Mouse (Mus musculus) cerebellum, postnatal 25 days (tissue): ENCODE results near the gene Sipa1l3.

Experiments used
- DNase-seq, 2 experiments: peaks; one replicate each; pipeline ENCODE4 v3.0.0; 2021; ENCODE audit warnings: mixed read lengths in 2 of 2

Gene Sipa1l3

GRCm38 (mm10) chr7:29505337-29506318 is 12.8 kb downstream of the Sipa1l3 start:
- peak; percentile 64 to 77 for DNase-seq

- no peak for DNase-seq
Observed at GRCm38 (mm10) chr7:29504683-29505290, 13.7 kb downstream of the Sipa1l3 start.

GRCm38 (mm10) chr7:29503616-29504015 is 14.8 kb downstream of the Sipa1l3 start:
- DNase-seq, result peak in 1 of 2 experiments; percentile 23

- DNase-seq, result peak; percentile 63 to 76
Observed at GRCm38 (mm10) chr7:29501214-29501613, 17.2 kb downstream of the Sipa1l3 start.

GRCm38 (mm10) chr7:29499071-29499470 is 19.4 kb downstream of the Sipa1l3 start:
- DNase-seq, result no peak

- peak in 1 of 2 experiments; percentile 58 for DNase-seq
Observed at GRCm38 (mm10) chr7:29496953-29497590, 21.4 kb downstream of the Sipa1l3 start.

GRCm38 (mm10) chr7:29496332-29496731 is 22.1 kb downstream of the Sipa1l3 start:
- no peak for DNase-seq

GRCm38 (mm10) chr7:29495880-29496279 is 22.6 kb downstream of the Sipa1l3 start:
- no peak for DNase-seq

- DNase-seq, result no peak
Observed at GRCm38 (mm10) chr7:29494854-29495253, 23.6 kb downstream of the Sipa1l3 start.

- no peak for DNase-seq
Observed at GRCm38 (mm10) chr7:29494015-29494414, 24.4 kb downstream of the Sipa1l3 start.

GRCm38 (mm10) chr7:29492992-29493391 is 25.4 kb downstream of the Sipa1l3 start:
- DNase-seq, result no peak

GRCm38 (mm10) chr7:29491861-29492260 is 26.6 kb downstream of the Sipa1l3 start:
- DNase-seq, result no peak

GRCm38 (mm10) chr7:29491471-29491755 is 27.0 kb downstream of the Sipa1l3 start:
- no peak for DNase-seq

GRCm38 (mm10) chr7:29490704-29491470 is 27.6 kb downstream of the Sipa1l3 start:
- DNase-seq, result peak; percentile 61 to 73

- no peak for DNase-seq
Observed at GRCm38 (mm10) chr7:29489851-29490250, 28.6 kb downstream of the Sipa1l3 start.

- DNase-seq, result no peak
Observed at GRCm38 (mm10) chr7:29489364-29489763, 29.1 kb downstream of the Sipa1l3 start.

GRCm38 (mm10) chr7:29486753-29487152 is 31.7 kb downstream of the Sipa1l3 start:
- no peak for DNase-seq

- DNase-seq, result no peak
Observed at GRCm38 (mm10) chr7:29485721-29486120, 32.7 kb downstream of the Sipa1l3 start.

- peak in 1 of 2 experiments; percentile 54 for DNase-seq
Observed at GRCm38 (mm10) chr7:29483556-29483955, 34.9 kb downstream of the Sipa1l3 start.

GRCm38 (mm10) chr7:29481345-29482155 is 36.9 kb downstream of the Sipa1l3 start:
- DNase-seq, result no peak

GRCm38 (mm10) chr7:29480590-29481344 is 37.7 kb downstream of the Sipa1l3 start:
- DNase-seq, result peak; percentile 71 to 72
